Mouse (Mus musculus) heart, adult 2 months (tissue): Measurements from ENCODE around the gene Rab29.

Source experiments
- CTCF ChIP-seq: fragments of 200-600 bp; IDR thresholded peaks from 2 replicates; pipeline ENCODE4 v1.8.1; 2022; ENCODE audit warnings: antibody characterized with exemption, mild to moderate bottlenecking, moderate library complexity
- EP300 ChIP-seq: fragments of 200-500 bp; IDR thresholded peaks from 2 replicates; pipeline ENCODE4 v1.6.1; 2011; ENCODE audit warnings: low read depth, low read length, control low read depth; ENCODE audit not compliant: insufficient read depth
- POLR2A ChIP-seq: fragments of 200-500 bp; IDR thresholded peaks from 2 replicates; pipeline ENCODE4 v1.6.1; 2011; ENCODE audit warnings: mild to moderate bottlenecking, low read depth, low read length, control low read depth; ENCODE audit not compliant: insufficient read depth

- TF ChIP-seq CTCF = no peak
- no peak for TF ChIP-seq POLR2A
- no peak for TF ChIP-seq EP300
Observed at GRCm38 (mm10) chr1:131891436-131891835, 24.4 kb downstream of the Rab29 start.
